Mouse (Mus musculus) testis, adult 2 months (tissue): ENCODE measurements around the gene 6430628N08Rik.

ENCODE experiments used
- CTCF ChIP-seq: fragments of 200-500 bp; IDR thresholded peaks from 2 replicates; pipeline ENCODE4 v1.5.1; 2012; ENCODE audit warnings: low read depth, mild to moderate bottlenecking, inconsistent platforms, low read length, moderate library complexity; ENCODE audit not compliant: control insufficient read depth, insufficient read depth, insufficient replicate concordance
- POLR2A ChIP-seq: fragments of 200-500 bp; IDR thresholded peaks from 2 replicates; pipeline ENCODE4 v1.6.1; 2012; ENCODE audit warnings: low read depth, mild to moderate bottlenecking, inconsistent platforms, low read length, moderate library complexity; ENCODE audit not compliant: control insufficient read depth

- TF ChIP-seq CTCF (no peak), POLR2A (no peak)
These were observed 27.1 kb upstream of the 6430628N08Rik start for GRCm38 (mm10) chr4:115863352-115863751.
